Mouse (Mus musculus): ENCODE results near the gene Syndig1.

Syndig1 gene

DNA sequence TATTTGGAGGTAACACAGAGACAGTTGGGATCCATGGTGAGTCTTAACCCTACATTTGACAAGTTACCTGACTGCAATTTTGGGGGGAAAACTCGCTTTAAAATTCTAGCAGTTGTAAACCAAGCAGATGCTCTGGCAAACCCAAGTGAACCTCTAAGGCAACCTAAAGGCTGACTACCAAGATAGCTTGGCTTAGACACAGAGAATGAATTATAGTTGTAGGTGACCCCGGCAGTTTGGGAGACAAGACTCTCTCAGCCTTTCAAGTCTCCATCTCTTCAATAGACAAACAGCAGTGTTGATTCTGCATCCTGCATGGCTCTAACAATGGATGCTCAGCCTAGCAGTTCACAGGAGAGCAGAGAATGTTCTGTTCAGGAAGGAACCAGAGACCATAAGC is at the start of gene Syndig1:
Syndig1 (plus strand) TSS at position 301 of the 400 bp plus-strand sequence.
- no peak for DNase-seq

DNA sequence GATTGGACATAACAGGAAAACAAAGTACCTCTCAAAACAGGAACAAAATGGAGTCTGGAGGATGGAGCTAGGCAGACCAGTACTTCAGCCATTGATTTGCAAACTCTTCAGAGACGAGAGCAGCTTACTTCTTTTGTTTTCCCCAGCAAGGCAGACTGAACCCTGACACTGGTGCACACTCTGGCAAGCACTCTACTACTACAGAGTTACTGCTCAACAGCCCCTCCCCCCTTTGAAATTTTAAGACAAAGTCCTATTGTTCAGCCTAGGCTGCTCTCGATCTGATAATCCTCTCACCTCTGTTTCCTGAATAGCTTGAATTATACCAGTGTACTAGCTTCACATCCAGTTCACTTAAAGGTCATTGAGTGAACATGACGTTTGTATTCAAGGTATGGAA is 30.4 kb upstream of the Syndig1 start:
- DNase-seq, result no peak

DNA sequence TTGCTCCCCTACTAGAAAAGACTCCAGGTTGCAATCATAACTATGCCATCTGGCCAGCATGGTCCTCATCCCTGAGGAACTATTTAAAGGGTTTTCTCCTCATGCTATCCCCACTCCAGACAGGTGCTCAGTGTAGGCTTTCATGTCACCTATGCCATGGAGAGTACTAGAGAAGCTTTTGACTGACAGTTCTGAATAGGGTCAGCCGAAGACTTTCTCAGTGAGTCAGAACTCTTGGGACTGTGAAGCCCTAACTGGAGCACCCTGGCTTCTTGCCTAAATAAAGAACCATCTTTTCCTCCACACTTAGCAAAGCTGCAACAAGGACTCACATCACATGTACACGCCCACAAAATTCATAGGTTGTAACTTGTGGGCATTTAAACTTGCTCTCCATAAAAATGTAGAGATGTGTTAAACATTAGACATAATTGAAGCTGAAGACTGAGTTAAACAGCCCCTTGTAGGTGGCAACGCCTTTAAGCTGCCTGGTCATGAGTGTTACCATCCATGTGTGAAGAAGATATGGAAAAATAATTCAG is 24.3 kb upstream of the Syndig1 start:
- no peak for DNase-seq

DNA sequence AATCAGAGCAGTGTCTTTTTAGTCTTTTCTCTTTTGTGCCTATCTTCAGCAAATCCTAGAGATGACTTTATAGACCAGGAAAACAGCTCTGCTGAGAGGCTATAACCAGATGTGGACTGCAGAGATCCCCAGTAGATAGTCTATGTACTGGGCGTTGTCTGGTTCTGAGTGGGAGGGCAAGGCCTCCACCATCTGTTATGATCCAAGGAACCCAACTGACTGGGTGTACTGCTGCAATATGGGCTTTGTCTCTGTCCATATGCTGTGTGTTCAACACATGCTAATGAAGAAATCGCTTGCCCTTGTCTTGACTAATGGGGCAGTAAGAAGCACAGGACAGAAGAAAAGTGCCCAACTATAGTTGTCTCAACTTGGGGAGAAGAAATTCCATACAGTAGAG is 23.8 kb upstream of the Syndig1 start:
- DNase-seq, result no peak

DNA sequence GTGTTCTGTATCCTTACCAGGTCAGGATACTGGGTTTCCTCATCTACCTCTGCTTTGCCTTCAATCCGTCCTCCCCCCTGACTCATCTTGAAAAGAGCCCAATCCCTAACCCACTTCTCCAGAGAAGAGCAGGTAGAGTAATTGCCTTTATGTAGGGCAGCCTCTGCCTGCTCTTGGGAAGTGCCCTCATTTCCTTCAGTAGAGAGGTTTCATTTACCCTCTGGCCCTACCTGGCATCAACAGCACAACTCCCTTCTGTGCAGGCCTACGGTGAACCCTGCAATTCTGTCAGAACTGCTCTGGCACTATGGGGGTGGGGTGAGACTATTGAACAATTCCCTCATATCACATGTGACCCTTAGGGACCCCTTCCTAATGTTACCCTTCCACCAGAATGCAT is 16.1 kb upstream of the Syndig1 start:
- DNase-seq, result no peak

DNA sequence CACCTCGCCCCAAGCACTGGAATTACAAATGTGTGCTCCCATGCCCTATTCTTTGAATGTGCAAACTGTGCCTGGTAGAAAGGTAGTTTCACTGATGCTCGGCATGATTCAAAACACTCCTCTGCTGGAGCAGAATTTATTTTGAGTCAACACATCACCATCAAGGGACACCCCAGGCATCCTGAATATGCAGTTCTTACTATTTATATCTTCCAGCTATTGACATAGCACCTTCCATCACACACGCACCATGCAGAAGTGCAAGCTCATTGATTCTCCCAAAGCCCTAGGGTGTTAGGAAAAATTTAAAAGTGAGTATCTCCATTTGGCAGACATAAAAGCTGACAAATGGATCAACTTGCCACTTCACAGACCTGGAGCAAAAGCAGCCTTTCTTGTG is 10.6 kb upstream of the Syndig1 start:
- no peak for DNase-seq

DNA sequence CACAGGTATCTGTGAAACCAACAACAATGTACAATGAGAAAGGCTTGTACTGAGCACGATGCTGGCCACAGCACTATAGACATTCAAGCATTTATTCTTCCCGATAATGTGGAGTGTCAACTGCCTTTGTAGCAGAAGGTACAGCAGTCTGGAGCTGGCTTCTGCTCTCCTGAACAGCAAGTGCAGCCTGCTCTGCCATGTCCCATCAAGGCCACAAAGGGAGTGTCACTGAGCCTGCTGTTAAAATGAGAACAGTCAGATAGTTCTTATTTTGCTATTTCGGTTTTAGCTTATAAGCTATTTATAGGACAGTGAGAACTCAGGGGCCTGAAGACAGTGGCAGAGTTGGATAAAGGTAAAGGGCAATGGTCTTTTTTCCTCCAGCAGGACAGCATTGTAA is 9.3 kb upstream of the Syndig1 start:
- DNase-seq, result no peak

DNA sequence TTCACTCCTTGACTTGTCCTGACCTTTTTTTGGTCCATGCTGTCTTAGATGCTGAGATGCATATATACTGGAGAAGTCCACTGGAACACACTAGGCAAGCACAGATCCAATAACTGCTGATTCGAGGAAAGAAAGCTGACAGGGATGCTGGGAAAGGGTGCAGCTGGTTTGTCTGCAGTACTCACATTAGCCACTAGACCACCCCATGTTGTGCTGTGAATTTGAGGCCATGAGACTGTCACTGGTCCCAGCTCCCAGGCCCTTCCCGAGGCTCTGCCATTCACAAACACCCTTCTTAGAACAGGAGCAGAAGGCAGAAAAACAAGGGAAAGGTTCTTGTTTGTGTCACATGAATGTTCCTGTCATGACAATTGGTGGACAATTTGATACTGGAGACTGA is 8.8 kb upstream of the Syndig1 start:
- no peak for DNase-seq

DNA sequence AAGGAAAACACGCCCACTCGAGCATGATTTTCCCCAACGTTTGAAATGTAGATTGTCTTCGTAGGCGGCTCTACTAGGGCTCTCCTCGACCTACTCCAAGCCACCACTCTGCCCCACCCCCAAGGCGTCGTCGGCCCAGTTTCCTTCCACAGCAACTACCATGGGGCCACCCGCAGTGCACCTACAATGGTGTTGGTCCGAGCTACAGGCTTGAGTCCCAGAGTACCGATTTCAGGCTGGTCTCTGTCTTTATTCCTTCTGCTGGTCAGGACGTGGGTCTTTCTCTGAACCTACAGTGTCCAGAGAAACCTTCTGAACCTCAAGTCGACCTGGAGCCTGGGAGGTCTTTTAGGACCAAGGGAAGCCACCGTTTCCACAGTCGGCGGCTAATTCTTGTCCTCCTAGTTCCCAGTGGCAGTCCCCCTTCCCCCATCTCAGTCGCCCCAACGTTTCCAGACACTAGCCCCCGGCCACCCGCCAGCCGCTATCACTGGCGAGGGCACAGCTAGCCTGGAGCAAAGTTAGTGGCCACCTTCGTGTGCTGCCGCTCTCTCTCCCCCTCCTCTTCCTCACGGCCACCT is 1.0 kb downstream of the Syndig1 start:
- DNase-seq, result no peak

DNA sequence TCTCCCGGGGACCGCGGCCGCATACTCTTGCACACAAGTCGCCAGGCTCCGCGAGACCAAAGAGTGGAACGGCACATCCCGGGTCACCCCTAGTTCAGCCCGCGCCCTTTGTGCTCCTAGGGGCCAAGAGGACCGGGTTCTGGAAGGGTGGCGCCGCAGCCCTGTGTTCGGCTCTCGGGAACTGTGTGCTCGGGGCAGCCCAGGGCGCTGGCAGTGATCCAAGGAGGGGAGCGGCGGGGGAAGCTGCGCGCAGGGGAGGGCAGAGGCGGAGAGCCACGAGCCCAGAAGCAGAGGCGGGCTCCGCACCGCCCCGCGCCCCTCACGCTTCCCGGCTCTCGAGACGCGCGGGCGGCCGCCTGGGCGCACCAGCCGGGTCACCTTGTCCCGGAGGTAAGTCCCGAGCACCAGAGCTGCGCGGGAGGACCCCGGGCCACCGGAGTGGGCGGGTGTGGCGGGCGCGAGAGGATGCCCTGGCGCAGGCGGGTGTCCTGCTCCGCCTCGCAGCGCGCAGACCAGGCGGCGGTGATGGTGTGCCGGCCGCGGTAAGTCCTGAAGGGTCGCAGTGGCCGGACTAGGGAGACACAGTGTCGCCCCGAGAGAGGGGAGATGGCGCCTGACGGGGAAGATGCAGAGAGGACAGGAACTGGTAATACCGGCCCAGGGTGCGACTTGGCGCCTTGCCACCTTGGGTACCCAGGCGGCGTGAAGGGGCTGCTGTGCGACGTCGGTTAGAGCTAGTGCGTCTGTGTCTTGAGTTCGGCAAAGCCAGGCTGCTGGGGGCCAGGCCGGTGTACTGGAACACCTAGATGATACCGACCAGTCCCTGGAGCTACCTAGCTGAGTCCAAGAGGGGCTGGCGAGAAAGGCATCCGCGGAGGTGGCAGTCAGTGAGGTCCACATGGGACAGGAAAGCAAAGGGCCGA is 1.8 kb downstream of the Syndig1 start, which contains the start of gene C530025M09Rik:
C530025M09Rik (minus strand) TSS at position 678 of the 923 bp plus-strand sequence.
- no peak for DNase-seq

DNA sequence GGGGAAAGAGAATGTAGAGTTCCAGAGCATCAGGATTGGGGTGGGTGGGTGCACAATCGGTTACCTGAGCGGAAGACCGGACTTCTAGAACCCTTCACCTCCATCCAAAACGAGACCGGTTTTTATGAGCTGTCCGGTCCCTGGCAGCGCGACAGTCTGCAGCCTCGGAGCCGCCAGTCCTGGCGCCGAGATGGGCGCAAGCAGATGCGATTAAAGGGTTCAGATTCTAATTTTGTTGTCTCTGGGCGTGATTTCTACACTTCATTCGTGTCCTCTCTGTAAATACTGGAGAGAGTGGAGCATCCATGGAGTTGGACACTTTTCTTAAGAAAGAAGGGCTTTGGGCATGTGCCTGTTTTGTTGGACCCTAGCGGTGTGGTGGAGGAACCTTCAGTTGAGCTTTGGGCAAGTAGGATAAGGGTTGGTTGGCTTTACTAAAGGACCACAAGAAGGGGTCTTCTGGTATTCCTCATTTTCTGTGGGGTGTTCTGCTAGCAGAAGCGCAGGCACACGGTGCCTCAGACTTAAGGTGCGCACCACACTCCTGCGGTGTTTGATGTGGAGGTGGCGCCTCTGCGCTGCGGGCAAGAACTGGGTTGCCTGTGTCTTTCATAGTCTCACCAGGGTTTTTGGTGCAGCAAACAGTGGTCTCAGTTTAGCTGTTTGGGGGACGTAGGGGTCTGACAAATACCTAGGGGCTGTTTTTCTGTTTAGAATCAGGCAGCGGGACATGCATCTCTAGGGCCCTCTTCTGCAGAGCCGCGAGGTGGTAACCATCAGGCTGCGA is 2.6 kb downstream of the Syndig1 start:
- DNase-seq, result no peak

DNA sequence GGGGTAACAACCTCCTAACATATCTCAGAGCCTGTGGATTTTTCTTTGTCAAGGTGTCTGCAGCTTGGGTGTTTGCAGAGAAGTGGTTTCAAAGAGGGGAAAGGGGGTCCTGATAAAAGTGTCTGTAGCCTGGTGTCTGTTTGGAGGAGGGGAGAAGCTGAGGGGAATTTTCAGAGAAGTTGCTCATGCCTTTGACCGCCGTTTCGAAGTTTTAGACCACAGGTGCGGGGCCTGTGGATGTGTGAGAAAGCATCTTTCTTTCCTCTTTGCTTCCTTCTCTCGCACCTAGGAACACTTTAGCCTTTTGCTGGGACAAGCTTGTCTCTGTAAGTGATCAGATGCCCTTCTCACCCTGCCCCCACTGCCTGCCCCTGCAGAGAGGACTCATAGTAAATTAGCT is 3.3 kb downstream of the Syndig1 start:
- no peak for DNase-seq

DNA sequence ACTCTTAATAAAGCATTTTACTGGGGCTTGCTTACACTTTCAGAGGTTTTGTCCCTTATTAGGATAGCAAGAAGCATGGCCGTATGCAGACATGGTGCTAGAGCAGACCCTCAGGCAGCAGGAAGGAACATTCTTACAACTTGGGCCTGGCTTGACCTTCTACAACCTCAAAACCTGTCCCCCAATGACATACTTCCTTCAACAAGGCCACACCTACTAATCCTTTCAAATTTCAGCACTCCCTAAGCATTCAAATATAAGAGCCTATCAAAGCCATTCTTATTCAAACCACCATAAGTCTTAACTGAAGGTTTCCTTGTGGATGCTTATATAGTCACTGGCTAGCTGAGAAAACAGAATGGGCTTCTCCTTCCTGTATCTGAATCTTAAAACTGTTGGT is 6.1 kb downstream of the Syndig1 start:
- no peak for DNase-seq

DNA sequence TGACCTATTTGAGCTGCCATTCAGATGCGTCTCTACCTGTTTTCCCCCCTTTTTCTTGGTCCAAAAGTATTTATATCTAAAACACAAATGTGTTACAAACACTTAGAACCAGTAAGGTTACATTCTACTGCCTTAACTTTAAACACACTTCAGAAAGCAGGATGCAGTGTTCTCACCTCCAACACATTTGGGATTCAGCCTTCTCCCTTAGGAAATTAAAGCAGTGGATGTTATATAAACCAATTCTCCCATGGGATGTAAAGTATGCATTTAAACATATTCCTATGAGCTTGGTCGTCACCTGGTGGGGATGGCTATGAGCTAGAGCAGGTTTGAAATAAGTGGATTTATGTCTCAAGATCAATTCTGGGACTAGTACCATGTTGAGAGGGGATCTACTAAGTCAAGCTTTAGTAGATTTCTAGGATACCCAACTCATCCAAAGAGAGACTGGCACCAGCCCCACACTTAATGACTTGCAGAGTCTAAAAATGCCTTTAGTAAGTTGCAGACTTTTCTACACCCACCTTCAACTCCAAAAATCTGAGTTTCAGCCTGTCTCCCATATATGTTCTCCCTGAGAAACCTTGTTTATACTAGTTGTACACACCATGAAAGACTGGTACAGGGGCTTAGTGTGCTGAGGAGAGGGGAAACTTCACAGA is 7.6 kb downstream of the Syndig1 start:
- no peak for DNase-seq

DNA sequence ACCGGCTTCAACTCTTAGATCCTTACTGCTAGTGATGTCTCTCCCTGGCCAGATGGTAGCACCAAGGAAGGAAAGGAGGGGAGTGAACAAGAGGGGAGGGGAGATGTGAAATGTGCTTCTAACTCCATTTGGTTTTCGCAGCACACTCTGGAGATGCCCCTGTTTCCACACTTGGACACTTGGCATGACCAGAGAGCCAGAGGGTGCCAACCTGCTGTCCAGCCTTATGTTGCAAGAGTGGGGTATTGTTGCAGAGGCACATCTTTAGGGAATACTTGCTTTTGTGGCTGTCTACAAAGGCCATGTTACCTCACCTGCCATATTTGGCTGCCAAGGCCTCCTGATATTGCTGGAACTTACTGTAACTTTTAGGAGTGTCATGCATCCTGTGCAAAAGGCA is 10.7 kb downstream of the Syndig1 start:
- no peak for DNase-seq

DNA sequence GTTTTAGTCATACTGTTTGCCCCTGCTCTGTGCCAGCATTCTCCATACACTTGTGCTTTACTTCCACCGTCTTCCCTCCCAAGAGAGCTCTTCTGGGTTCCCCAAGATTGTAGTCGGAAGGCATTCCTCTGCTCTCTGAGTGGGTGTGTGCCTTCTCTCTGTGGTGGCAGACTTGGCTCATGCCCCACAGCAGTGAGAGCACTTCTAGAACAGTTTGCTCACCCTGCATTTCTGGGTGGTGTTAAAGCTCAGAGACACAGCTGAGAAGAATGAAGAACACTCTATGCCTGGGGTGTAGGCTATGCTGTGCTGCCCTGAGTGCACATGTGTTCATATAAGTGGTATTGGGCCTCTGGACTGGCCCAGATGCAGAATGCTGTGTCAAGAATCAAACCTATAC is 15.6 kb downstream of the Syndig1 start:
- DNase-seq, result no peak

DNA sequence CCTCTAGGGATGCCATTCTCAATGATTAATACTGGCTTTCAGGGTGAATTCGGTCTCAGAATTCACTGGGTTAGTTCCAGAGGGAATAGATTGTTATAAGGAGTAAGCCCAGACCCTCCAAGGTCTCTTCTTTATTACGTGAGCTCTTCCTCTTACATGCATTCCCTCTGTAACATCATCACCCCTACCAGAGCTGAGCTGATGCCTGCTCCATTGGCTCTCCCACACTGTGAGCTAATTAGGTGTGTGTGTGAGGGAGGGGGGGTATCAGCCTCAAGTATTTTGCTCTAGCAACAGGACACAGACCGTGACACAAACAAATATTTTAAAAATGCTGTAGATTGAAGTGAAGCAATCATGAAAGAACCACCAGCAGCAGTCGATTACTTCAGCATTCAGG is 19.8 kb downstream of the Syndig1 start:
- DNase-seq, result no peak

DNA sequence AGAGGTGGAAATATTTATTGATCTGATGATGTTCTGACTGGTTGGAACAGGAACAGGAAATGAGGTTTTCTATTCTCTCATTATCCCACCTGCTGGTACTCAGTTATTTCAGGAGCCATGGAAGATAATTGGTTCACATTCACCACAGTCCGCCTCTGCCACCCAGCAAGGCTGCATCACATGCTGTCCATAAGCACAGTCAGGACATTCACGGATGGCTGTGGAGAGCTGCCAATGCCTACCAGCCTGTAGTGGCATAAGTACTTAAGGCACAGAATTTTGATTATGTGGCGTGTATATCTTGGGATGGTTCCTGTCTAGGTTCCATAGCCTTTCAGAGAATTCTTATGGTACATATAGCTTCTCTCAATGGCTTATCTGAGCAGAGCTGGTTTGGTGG is 32.0 kb downstream of the Syndig1 start:
- no peak for DNase-seq

DNA sequence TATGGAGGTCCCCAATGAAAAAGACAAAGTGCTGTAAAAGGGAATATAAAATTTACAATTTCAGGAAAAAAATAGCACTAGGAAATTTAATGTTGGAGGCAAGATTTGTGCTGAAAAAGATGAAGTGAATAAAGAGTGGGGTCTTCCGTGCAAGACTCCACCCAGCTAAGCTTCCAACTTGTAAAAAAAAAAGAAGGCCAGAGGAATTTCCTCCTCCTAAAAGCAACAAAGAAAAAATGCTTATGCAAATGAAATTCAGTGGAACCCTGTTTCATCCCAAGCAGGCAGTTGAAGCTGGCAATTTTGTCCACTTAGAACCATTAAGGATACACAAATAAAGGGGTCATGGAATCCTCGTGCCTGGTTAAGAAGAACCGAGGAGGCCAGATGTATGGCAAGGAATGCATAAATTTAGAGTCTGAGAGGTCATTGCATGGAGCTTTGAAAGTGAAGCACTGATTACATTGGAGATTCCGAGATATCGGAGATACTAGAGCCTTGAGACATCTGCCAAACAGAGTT is 37.0 kb downstream of the Syndig1 start:
- DNase-seq, result no peak

DNA sequence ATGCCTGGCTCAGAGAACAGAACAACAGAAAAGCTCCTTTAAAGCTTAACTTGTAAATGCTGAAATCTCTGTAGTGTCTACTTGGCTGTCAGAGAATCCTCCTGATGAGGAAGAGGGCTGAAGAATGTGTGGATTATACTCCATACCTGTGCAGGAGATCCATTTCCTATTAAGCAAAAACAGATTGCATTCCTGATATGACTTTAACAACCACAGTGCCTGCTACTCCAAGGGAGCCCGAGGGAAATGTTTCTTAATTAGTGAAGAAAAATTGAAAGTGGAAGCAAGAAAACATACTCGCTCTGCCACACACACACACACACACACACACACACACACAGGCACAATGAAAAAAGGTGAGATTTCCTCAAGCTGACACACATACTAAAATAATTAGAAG is 41.5 kb downstream of the Syndig1 start:
- no peak for DNase-seq

DNA sequence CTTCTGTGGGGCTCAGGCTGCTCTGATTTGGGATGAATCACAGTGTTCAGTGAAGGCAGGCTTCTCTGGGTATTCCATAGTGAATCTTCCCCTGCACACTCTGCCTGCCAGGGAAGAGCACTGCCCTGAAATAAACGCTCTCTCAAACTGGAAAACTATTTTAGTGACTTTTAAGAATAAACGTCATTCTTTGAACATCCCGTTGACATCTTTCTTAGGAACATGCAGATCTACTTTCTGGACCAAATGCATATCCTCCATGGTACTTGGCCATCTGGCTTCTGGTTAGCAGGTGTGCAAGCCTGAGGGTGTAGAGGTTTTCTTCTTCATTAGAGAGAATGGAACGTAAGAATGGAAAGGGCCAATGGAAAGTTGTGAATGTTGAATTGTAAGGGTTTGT is 43.5 kb downstream of the Syndig1 start:
- no peak for DNase-seq

DNA sequence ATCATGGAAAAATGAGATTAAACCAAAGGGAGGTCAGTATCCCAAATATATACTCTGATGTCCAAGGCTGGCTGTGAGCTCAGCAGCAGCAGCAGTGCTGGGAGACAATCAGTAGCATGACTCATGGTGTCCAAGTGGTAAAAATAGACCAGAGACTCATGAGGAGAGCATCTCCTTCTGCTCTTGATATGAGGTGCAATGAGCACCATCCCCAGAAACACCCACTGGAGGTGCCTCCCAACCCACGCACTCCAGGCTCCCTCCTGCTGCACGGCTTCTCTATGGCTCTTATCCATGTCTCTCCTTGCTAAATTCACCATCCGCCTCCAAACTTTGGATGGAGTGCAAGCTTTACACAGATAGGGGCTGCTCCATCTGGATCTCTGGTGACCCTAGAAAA is 44.3 kb downstream of the Syndig1 start:
- no peak for DNase-seq

DNA sequence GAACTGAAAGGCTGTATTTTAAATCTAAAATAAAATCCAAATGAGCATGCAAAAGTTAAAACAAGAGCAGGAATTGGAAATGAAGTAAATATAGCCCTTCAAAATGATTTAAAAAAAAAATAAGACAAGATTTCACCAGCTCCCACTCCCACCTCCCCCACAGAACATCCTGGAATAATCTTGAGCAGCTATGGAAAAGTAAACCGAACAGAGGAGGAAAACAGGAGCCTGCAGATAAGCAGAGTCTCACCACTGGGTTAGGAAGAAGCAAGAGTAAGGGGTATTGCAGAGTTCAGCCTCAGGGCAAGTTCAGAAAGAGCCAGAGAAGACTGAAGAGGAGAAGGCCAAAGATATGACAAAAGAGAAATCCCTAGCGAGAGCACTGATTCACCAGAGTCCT is 48.9 kb downstream of the Syndig1 start:
- no peak for DNase-seq

Measured in kidney, adult 8-10 months (tissue).